Mouse (Mus musculus) liver, adult 2 months (tissue): ENCODE data around the gene Hc.

Source experiments
- CTCF ChIP-seq: fragments of 200-500 bp; IDR thresholded peaks from 2 replicates; pipeline ENCODE4 v1.5.1; 2011; ENCODE audit warnings: low read depth, low read length, control low read depth
- POLR2A ChIP-seq: fragments of 200-500 bp; IDR thresholded peaks from 2 replicates; pipeline ENCODE4 v1.6.1; 2011; ENCODE audit warnings: low read length, control low read depth; ENCODE audit not compliant: insufficient read depth; ENCODE audit errors: extremely low read depth

DNA sequence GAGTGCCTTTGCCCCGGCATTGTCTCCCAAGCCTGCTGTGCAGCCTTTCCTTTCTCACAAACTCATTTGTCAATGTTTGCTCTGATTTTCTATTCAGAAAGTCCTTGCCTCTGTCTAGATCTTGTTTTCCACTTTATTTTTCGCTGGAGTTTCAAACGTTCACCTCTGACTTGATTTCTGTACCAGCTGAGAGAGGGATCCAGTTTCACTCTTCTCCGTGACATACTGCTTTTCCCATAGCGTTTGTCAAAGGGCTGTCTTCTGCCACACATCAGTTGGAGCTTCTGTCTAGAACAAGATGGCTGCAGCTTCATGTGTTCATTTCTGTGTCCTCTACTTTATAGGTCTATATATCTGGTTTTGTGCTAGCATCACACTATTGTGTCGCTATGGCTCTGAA is 17.9 kb upstream of the Hc start:
- TF ChIP-seq CTCF (no peak), POLR2A (no peak)
